Mouse (Mus musculus) cerebral cortex, adult 2 months (tissue): ENCODE measurements around the gene Ypel1.

Source experiments
- WGBS: fragments of 180-500 bp; shearing (Covaris S2); methylation state at CpG from one replicate; pipeline ENCODE4 v1.1.7; 2018; 5-methylcytosine and 5-hydroxymethylcytosine counted together

The Ypel1 gene

DNA sequence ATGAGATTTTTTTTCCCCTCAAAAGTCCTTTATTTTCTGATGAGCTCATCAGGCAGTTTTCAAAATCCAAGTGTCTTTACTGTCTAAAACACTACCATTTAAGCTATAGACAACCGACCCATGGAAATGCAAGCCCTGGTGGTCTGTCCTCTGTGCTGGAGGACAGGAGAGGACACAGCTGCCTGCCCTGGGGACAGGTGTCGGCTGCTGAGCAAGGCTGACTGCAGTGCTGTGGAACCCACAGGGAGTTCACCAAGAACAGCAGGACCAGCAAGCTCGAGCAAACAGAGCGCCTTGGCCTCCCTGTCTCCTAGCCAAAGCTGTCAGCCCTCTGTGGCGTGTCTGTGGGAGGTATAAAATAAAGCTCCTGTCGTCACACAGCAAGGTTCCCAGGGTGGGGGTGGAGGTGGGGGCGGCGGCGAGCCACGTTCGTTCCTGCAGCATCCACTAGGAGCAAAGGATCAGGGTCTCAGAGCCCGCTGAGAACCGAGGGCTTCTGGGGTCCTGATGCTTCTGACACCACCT is 17.2 kb downstream of the Ypel1 start:
- WGBS, result 48% methylated on average over 13 of the region's 13 CpGs

DNA sequence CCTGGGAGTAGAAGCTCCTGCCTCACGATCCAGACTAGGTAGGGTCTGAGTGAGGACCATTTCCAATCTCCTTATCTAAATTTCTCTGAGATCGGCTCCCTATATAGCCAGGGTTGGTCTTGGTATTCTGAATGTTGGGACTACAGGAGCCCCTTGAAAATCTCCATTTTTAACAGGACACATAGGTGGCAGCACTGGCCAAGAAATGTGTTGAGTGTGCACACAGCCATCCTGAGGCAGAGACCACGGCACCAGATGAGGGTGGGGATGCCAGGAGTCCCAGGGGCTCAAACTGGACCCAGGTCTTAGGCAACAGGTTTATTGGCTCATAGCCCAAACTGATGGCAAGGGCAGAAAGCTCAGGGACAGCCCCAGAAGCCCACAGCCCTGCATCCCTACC is 18.9 kb downstream of the Ypel1 start:
- WGBS, result 56% methylated on average over 3 of the region's 3 CpGs

GRCm38 (mm10) chr16:17096938-17097337 is 27.4 kb downstream of the Ypel1 start:
- 97% methylated on average over 3 of the region's 3 CpGs for WGBS

- WGBS, result 49% methylated on average over 7 of the region's 7 CpGs
These were observed 33.2 kb downstream of the Ypel1 start for GRCm38 (mm10) chr16:17102630-17103220.

GRCm38 (mm10) chr16:17104600-17104999 is 35.1 kb downstream of the Ypel1 start:
- 69% methylated on average over 4 of the region's 4 CpGs for WGBS

- 8% methylated on average over 38 of the region's 38 CpGs for WGBS
These were observed 41.6 kb downstream of the Ypel1 start, which contains the start of gene Ppil2 for GRCm38 (mm10) chr16:17110771-17111743. Gene Ppil2 (minus strand): TSS chr16:17111257.

- WGBS, result 82% methylated on average over 5 of the region's 5 CpGs
These were observed 47.9 kb downstream of the Ypel1 start for GRCm38 (mm10) chr16:17117309-17117799.

GRCm38 (mm10) chr16:17121569-17121968 is 52.1 kb downstream of the Ypel1 start:
- 39% methylated on average over 14 of the region's 14 CpGs for WGBS

GRCm38 (mm10) chr16:17124119-17124870 is 54.8 kb downstream of the Ypel1 start:
- 38% methylated on average over 22 of the region's 22 CpGs for WGBS

- WGBS, result 9% methylated on average over 25 of the region's 25 CpGs
These were observed 55.5 kb downstream of the Ypel1 start, which contains the start of gene 2610318N02Rik for GRCm38 (mm10) chr16:17124871-17125520. Gene 2610318N02Rik (minus strand): TSS chr16:17125167.

DNA sequence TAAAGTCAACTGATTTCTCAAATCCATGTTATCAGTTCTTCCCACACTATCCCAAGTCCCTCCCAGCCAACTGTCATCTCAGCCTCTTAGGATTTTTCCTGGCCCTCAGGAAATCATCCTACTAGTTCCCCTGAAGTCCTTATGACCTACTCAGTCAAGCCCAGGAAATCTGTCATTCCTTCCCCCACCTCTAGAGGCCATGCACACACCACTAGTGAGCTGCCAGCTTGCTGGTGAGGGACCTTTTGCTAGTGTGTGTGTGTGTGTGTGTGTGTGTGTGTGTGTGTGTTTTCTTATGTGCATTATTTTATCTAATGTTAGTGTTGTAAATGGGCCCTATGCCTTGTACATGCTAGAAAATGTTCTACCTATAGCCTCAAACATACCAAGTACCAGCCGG is 57.8 kb downstream of the Ypel1 start:
- WGBS, result 100% methylated on average over 1 of the region's 1 CpGs

DNA sequence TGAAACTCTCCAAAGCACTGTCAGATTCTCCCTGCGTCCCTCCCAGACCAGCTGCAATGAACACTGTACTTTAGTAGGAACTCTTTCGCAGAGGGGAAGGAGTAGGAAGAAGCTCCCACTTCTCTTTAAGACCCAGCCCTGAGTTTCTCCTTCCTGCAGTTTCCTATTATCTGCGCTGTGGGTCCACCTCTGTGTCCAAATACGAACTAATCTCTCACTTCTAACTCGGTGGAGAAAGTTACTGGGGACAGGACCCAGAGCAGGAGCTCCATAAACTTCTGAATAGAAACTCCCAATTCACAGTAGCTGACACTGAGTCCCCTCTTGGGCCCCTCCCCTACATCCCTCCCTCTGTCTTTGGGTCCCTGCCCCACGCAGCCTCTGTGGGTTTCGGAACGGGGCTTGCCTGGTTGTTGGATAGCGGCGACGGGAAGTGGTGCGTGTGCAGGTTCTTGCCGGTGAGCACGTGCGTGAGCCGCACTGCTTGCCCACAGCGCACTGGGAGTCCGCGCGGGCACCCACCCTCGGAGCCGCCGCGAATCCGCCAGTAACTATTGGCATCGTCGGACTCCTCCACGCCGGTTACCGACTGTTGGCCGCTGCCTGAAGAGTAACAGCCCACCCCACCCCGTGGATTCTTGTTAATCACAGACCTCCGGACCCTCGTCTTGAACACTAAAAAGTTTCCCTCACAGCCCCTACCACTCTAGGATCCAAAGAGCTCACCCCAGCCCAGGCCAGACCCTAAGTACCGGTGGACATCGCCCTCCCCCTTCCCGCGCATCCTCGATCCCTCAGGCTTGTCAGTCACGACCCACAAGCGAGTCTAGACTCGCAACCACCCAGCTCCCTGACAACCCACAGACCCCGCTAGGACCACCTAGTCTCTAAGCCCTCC is 61.9 kb downstream of the Ypel1 start:
- 5% methylated on average over 43 of the region's 43 CpGs for WGBS

DNA sequence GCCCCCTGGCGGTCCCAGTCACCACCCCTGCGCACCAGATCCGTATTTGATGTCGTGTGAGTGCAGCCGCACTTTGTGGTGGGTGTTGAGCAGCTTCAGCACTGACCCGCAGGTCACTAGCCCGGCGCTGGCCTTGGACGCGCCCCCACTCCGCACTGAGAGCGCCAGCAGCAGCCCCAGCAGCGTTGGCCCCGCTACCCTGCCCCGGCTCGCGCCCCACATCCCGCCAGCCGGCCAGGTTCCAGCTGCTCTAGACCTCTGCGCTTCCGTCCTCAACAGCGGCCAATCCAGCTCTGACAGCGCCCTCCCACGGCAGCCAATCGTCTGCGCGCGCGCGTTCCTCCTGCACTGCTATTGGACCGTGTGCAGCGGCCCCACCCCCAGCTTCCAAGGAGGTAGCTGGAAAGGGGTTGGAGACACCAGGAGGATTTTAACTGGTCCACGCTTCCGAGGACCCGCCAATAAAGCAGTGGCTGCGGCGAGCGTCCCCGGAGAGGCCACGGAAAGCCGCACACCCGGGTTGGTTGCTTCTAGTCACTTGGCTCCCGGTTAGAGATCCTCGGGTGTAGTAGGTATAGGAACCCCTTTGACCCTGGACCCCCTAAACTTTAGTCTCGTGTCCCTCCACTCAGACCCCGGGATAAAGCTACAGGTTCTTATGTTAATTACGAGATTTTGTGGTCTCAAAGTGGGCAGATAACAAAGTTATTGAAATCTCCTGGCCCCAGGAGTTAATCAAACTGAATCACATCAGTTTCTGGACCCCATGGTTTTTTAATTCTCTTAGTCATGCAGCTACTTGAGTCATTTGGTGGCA is 62.8 kb downstream of the Ypel1 start, which contains the start of gene Sdf2l1:
Gene Sdf2l1, minus strand, starts transcription at position 295 of the 817 bp plus-strand sequence.
- under 1% methylated on average over 47 of the region's 47 CpGs for WGBS

DNA sequence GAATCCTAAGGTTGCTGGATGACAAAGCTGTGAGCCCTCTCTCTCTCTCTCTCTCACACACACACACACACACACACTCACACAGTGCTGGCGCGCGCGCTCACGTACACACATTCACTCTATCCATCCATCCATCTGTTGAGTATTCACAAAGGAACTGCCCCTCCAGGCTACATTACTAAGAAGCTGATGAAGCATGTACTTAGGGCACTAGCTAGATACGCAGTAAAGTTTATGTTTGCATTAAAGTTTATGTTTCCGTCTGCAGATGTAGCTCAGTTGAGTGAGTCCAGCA is 63.4 kb downstream of the Ypel1 start:
- WGBS, result 34% methylated on average over 7 of the region's 7 CpGs
